Mouse (Mus musculus): ENCODE measurements around the gene Fbxw8. TPM values are rescaled to one million over a fixed set of nuclear protein-coding genes. Genes with fewer than 3 reads are reported as not detected.

Gene Fbxw8
- polyA plus RNA-seq, 1 experiment from 2014 or later = 26.0 TPM

DNA sequence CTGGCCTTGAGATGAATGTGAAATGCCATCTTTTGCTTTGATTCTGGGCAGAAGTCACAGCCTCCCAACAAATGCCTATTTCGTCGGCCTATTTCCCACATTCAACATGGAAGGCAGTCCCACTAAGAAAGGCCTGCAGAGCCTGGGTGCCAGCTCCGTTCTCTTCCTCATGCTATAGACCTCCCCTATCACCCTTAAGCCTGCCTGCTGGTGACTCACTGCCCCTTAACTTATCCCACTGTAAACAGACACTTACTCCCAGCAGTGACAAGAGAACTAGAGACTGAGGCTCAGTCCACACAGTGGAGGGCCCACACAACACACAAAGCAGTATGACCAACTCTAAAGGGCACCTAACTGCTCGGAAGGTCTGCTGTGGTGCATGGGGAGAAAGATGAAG, 10.9 kb downstream of the Fbxw8 start:
- H3K4me2 ChIP-seq (ENCODE audit: low read depth, low read length) = no peak overlapping the region
- no peaks in the 10 kb centered on the region for H3K9me3 ChIP-seq (ENCODE audit: control insufficient read depth, low read length)
- H3K4me3 ChIP-seq (ENCODE audit: low read length) = no peak overlapping the region
- no peak overlapping the region for H3K27ac ChIP-seq (ENCODE audit: low read length)
- peaks cover 10% of the 10 kb centered on the region for H3K36me3 ChIP-seq (ENCODE audit: control insufficient read depth, insufficient read depth, low read length)
- peaks cover 17% of the 10 kb centered on the region for H3K4me1 ChIP-seq (replicated peaks; ENCODE audit: control insufficient read depth, insufficient read depth, low read length)
- 76% methylated on average over 4 of the region's 4 CpGs for WGBS
- ATAC-seq (ENCODE audit: low read depth) = no peak
- H3K9ac ChIP-seq (ENCODE audit: low read length) = no peak overlapping the region
- H3K27me3 ChIP-seq (ENCODE audit: control insufficient read depth, insufficient read depth, low read depth, low read length) = no peaks in the 10 kb centered on the region

- no peak overlapping the region for H3K27ac ChIP-seq (ENCODE audit: low read length)
- ATAC-seq (ENCODE audit: low read depth) = no peak
Measured at GRCm38 (mm10) chr5:118143211-118144026, 11.8 kb downstream of the Fbxw8 start.

DNA sequence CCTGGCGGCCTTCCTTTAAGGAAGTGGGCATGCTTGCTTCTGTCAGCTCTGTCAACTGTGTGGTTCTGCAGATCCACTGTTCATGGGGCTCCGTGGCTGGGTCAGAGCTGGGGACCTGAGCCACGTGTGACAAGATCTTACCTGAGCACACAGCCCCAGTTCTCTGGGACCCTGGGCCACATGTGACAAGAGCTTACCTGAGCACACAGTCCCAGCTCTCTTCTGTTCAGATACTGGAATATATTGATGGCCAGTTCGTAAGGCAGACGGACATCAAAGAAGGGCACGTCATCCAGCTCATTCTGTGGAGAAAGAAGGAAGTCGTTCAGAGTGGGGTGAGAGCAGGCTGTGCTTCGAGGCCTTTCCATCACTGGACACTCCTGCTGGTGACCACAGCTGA, 12.8 kb downstream of the Fbxw8 start:
- Histone ChIP-seq H3K9me3 (ENCODE audit: control insufficient read depth, low read length) (no peaks in the 10 kb centered on the region), H3K27ac (ENCODE audit: low read length) (no peak overlapping the region), H3K36me3 (ENCODE audit: control insufficient read depth, insufficient read depth, low read length) (peaks cover 10% of the 10 kb centered on the region), H3K27me3 (ENCODE audit: control insufficient read depth, insufficient read depth, low read depth, low read length) (no peaks in the 10 kb centered on the region), H3K4me2 (ENCODE audit: low read depth, low read length) (no peak overlapping the region), H3K4me1 (replicated peaks; ENCODE audit: control insufficient read depth, insufficient read depth, low read length) (peaks cover 17% of the 10 kb centered on the region), H3K9ac (ENCODE audit: low read length) (no peak overlapping the region), H3K4me3 (ENCODE audit: low read length) (no peak overlapping the region)
- no peak for ATAC-seq (ENCODE audit: low read depth)
- 83% methylated on average over 8 of the region's 8 CpGs for WGBS

More at GRCm38 (mm10) chr5:118143211-118144026, 11.8 kb downstream of the Fbxw8 start:
- Histone ChIP-seq H3K9me3 (ENCODE audit: control insufficient read depth, low read length) (no peaks in the 10 kb centered on the region), H3K4me1 (replicated peaks; ENCODE audit: control insufficient read depth, insufficient read depth, low read length) (peaks cover 17% of the 10 kb centered on the region), H3K27me3 (ENCODE audit: control insufficient read depth, insufficient read depth, low read depth, low read length) (no peaks in the 10 kb centered on the region), H3K4me2 (ENCODE audit: low read depth, low read length) (no peak overlapping the region), H3K36me3 (ENCODE audit: control insufficient read depth, insufficient read depth, low read length) (peaks cover 10% of the 10 kb centered on the region), H3K9ac (ENCODE audit: low read length) (no peak overlapping the region), H3K4me3 (ENCODE audit: low read length) (no peak overlapping the region)
- 73% methylated on average over 12 of the region's 12 CpGs for WGBS

DNA sequence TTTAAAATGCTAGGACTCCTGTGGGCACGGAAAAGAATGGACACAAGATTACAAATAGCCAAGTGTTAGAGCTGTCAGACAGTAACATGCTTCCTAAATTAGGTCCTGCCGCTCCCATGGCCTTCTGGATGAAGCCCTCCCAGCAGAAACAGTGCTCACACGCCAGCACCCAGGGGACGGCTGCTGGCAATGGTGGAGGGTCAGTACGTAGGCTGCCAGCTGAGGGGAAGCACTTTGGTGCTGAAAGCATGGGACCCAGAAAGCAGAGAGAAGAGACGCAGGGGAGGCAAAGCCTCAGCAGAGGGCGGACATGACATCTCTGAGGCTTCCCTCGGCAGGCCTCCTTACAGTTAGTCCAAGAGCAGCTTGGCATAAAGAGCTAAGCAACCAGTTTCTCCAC, 15.6 kb downstream of the Fbxw8 start:
- H3K27ac ChIP-seq (ENCODE audit: low read length) = no peak overlapping the region
- no peaks in the 10 kb centered on the region for H3K27me3 ChIP-seq (ENCODE audit: control insufficient read depth, insufficient read depth, low read depth, low read length)
- H3K9me3 ChIP-seq (ENCODE audit: control insufficient read depth, low read length) = no peaks in the 10 kb centered on the region
- H3K9ac ChIP-seq (ENCODE audit: low read length) = no peak overlapping the region
- WGBS = 90% methylated on average over 8 of the region's 8 CpGs
- H3K36me3 ChIP-seq (ENCODE audit: control insufficient read depth, insufficient read depth, low read length) = peaks cover 10% of the 10 kb centered on the region
- H3K4me1 ChIP-seq (replicated peaks; ENCODE audit: control insufficient read depth, insufficient read depth, low read length) = no peaks in the 10 kb centered on the region
- no peak overlapping the region for H3K4me3 ChIP-seq (ENCODE audit: low read length)
- no peak overlapping the region for H3K4me2 ChIP-seq (ENCODE audit: low read depth, low read length)
- ATAC-seq (ENCODE audit: low read depth) = no peak

GRCm38 (mm10) chr5:118136391-118136790, 18.9 kb downstream of the Fbxw8 start:
- Histone ChIP-seq H3K9ac (ENCODE audit: low read length) (no peak overlapping the region), H3K27me3 (ENCODE audit: control insufficient read depth, insufficient read depth, low read depth, low read length) (no peaks in the 10 kb centered on the region), H3K4me3 (ENCODE audit: low read length) (no peak overlapping the region), H3K36me3 (ENCODE audit: control insufficient read depth, insufficient read depth, low read length) (peaks cover 5% of the 10 kb centered on the region), H3K4me1 (replicated peaks; ENCODE audit: control insufficient read depth, insufficient read depth, low read length) (no peaks in the 10 kb centered on the region), H3K4me2 (ENCODE audit: low read depth, low read length) (no peak overlapping the region), H3K27ac (ENCODE audit: low read length) (no peak overlapping the region), H3K9me3 (ENCODE audit: control insufficient read depth, low read length) (no peaks in the 10 kb centered on the region)
- no peak for ATAC-seq (ENCODE audit: low read depth)
- WGBS = 70% methylated on average over 5 of the region's 5 CpGs

- no peak for ATAC-seq (ENCODE audit: low read depth)
- WGBS = 68% methylated on average over 9 of the region's 9 CpGs
Measured at GRCm38 (mm10) chr5:118128651-118129050, 26.6 kb downstream of the Fbxw8 start.

DNA sequence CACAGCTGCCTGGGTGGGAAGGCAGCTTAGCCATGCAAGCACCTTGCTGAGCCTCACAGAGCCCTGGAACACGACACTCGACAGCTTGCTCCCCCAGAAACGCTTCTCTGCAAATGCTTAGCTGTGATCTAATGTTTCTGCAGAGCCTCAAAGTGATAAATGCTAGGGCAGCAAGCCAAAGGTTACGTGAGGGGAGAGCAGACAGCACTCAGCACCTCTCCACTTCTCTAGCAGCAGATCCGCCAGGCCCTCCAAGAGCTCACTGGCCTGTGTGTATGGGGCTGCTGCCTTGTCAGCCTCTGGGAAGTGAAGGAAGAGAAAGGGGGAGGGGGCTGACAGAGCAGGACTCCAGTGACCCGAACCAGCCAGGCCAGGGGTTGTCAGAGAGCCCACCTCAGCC, 27.1 kb downstream of the Fbxw8 start:
- Histone ChIP-seq H3K9me3 (ENCODE audit: control insufficient read depth, low read length) (no peaks in the 10 kb centered on the region), H3K4me2 (ENCODE audit: low read depth, low read length) (no peak overlapping the region), H3K4me1 (replicated peaks; ENCODE audit: control insufficient read depth, insufficient read depth, low read length) (no peaks in the 10 kb centered on the region), H3K27ac (ENCODE audit: low read length) (no peak overlapping the region), H3K9ac (ENCODE audit: low read length) (no peak overlapping the region), H3K4me3 (ENCODE audit: low read length) (no peak overlapping the region), H3K27me3 (ENCODE audit: control insufficient read depth, insufficient read depth, low read depth, low read length) (no peaks in the 10 kb centered on the region), H3K36me3 (ENCODE audit: control insufficient read depth, insufficient read depth, low read length) (peaks cover 12% of the 10 kb centered on the region)
- WGBS = 68% methylated on average over 6 of the region's 6 CpGs
- ATAC-seq (ENCODE audit: low read depth) = no peak

More at GRCm38 (mm10) chr5:118128651-118129050, 26.6 kb downstream of the Fbxw8 start:
- Histone ChIP-seq H3K4me1 (replicated peaks; ENCODE audit: control insufficient read depth, insufficient read depth, low read length) (no peaks in the 10 kb centered on the region), H3K4me2 (ENCODE audit: low read depth, low read length) (no peak overlapping the region), H3K27me3 (ENCODE audit: control insufficient read depth, insufficient read depth, low read depth, low read length) (no peaks in the 10 kb centered on the region), H3K9me3 (ENCODE audit: control insufficient read depth, low read length) (no peaks in the 10 kb centered on the region), H3K36me3 (ENCODE audit: control insufficient read depth, insufficient read depth, low read length) (peaks cover 12% of the 10 kb centered on the region), H3K4me3 (ENCODE audit: low read length) (no peak overlapping the region), H3K27ac (ENCODE audit: low read length) (no peak overlapping the region), H3K9ac (ENCODE audit: low read length) (no peak overlapping the region)

DNA sequence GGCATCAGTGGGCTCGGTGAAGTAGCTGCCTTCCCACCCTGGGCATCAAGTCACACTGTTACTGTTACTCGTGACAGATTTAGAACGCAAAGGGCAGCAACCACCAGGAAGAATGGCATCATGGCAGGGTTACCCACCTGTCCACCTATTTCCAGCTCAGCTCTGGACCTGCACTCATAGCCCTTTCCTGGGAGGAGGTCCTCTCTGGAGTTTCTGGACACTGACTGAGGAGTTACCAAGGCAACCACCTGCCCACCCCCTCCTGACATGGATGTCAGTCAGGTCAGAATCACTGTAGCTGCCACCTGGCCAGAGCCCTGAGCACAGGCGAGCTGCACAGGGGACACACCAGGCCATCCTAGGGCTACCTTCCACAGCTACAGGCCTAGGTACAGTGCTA, 28.6 kb downstream of the Fbxw8 start:
- peaks cover 12% of the 10 kb centered on the region for H3K36me3 ChIP-seq (ENCODE audit: control insufficient read depth, insufficient read depth, low read length)
- H3K27ac ChIP-seq (ENCODE audit: low read length) = no peak overlapping the region
- no peak overlapping the region for H3K4me2 ChIP-seq (ENCODE audit: low read depth, low read length)
- H3K27me3 ChIP-seq (ENCODE audit: control insufficient read depth, insufficient read depth, low read depth, low read length) = no peaks in the 10 kb centered on the region
- no peak overlapping the region for H3K4me3 ChIP-seq (ENCODE audit: low read length)
- no peak for ATAC-seq (ENCODE audit: low read depth)
- H3K4me1 ChIP-seq (replicated peaks; ENCODE audit: control insufficient read depth, insufficient read depth, low read length) = no peaks in the 10 kb centered on the region
- no peak overlapping the region for H3K9ac ChIP-seq (ENCODE audit: low read length)
- no peaks in the 10 kb centered on the region for H3K9me3 ChIP-seq (ENCODE audit: control insufficient read depth, low read length)
- WGBS = 82% methylated on average over 4 of the region's 4 CpGs

- Histone ChIP-seq H3K27ac (ENCODE audit: low read length) (no peak overlapping the region), H3K36me3 (ENCODE audit: control insufficient read depth, insufficient read depth, low read length) (peaks cover 11% of the 10 kb centered on the region), H3K4me1 (replicated peaks; ENCODE audit: control insufficient read depth, insufficient read depth, low read length) (no peaks in the 10 kb centered on the region), H3K9ac (ENCODE audit: low read length) (no peak overlapping the region), H3K4me2 (ENCODE audit: low read depth, low read length) (no peak overlapping the region), H3K4me3 (ENCODE audit: low read length) (no peak overlapping the region), H3K27me3 (ENCODE audit: control insufficient read depth, insufficient read depth, low read depth, low read length) (no peaks in the 10 kb centered on the region), H3K9me3 (ENCODE audit: control insufficient read depth, low read length) (no peaks in the 10 kb centered on the region)
- ATAC-seq (ENCODE audit: low read depth) = no peak
- WGBS = 47% methylated on average over 10 of the region's 10 CpGs
Measured at GRCm38 (mm10) chr5:118123096-118123495, 32.2 kb downstream of the Fbxw8 start.
